Mouse (Mus musculus): ENCODE data around the gene Pde1a. TPM values are rescaled to one million over a fixed set of nuclear protein-coding genes. Genes with fewer than 3 reads are reported as not detected.
"Not testable (repeated sequence)": the region's sequence is repeated elsewhere in the genome, so short reads cannot be mapped to it uniquely, and the experiment has no call there.

Pde1a gene
- total RNA-seq, 1 experiment: 0.31 TPM

DNA sequence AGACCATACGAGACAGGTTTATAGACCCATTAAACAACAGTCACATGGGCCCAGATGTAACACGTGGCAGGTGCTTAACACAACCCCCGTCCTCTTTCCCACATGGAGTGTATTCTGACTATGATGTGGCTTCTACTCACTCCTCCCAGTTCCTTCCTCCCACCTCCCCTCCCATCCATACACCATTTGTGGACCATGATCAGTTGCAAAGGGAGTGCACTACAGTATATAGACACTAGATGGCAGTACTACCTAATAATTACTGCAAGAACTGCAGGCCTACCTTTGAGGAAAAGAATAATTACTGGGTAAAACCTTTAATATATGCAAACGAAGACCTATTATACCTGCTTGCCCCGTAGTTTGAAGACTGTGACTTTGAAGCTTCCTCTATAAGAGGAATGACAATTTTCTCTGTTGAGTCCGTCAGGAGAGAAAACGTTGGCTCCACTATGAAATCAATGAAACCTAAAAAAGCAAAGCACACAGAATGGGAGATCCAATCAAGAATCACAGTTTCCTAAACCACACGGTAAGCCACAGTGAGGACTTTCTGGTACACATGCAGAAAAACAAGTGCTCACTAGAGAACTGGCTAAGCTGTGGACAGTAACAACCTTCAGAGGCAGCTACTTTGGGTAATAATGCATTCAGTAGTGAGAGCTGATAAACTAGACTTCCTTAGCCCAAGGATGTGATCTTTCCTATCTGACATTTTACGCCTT, 263.8 kb downstream of the Pde1a start:
- in situ Hi-C loops (cut with MboI; ENCODE audit: low sequenced_read_pairs in 2 of 2, unreplicated experiment in 2 of 2): loop anchor here (5.0 to 10.0 kb wide), 2 partner anchors 402 to 409 kb away; no protein-coding TSS in a partner anchor
- Histone ChIP-seq H3K9ac (ENCODE audit: insufficient read depth, low read depth, low read length, poor library complexity, severe bottlenecking) (no peak overlapping the region), H3K4me3 (ENCODE audit: insufficient read depth in 1 of 2, low read depth in 1 of 2, low read length in 2 of 2, poor library complexity in 1 of 2, severe bottlenecking in 1 of 2) (no peak overlapping the region), H3K36me3 (ENCODE audit: control insufficient read depth, insufficient read depth, low read length, poor library complexity, severe bottlenecking) (no peaks in the 10 kb centered on the region), H3K27ac (ENCODE audit: insufficient read depth, low read depth, low read length, poor library complexity, severe bottlenecking) (no peak overlapping the region), H3K4me1 (ENCODE audit: control insufficient read depth in 2 of 2, insufficient read depth in 2 of 2, low read length in 2 of 2, poor library complexity in 1 of 2) (no peaks in the 10 kb centered on the region), H3K9me3 (ENCODE audit: control insufficient read depth, insufficient read depth, low read depth, low read length) (no peaks in the 10 kb centered on the region)
- TF ChIP-seq HCFC1 (IDR thresholded peaks at IDR 0.05; ENCODE audit: borderline replicate concordance, insufficient read depth, low read length): no peak
- TF ChIP-seq ZNF384 (IDR thresholded peaks at IDR 0.05; ENCODE audit: low read depth, low read length): 0 out of 2 replicates have a peak, but pooled peaks have one; percentile 31
- no peak for TF ChIP-seq MAFK (IDR thresholded peaks at IDR 0.05; ENCODE audit: insufficient read depth, low read depth, low read length)
- no peak for TF ChIP-seq CHD2 (IDR thresholded peaks at IDR 0.05; ENCODE audit: low read depth, low read length)
- peak; percentile 88 for TF ChIP-seq ZC3H11A (IDR thresholded peaks at IDR 0.05; ENCODE audit: borderline replicate concordance, low read depth, low read length)
- peak; percentile 65 for DNase-seq (ENCODE audit: low read depth, low spot score)

DNA sequence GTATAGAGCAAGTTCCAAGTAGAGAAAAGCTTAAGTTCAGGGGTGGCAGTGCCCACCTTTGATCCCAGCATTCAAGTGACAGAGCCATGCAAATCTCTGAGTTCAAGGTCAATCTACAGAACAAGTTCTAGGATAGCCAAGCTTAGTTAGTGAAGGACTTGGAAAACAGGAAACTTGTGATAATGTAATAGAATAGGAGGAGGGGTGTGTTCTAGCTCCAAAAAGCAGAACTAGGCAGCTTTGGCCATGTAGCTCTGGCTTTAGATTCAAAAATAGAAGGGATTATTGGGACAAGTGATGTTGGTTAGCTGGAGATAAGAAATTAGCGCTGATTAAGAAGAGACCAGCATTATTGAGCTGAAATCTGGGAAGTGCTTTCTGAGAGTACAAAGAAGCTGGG, 272.4 kb downstream of the Pde1a start:
- no peak for TF ChIP-seq HCFC1 (IDR thresholded peaks at IDR 0.05; ENCODE audit: borderline replicate concordance, insufficient read depth, low read length)
- no peak for TF ChIP-seq ZNF384 (IDR thresholded peaks at IDR 0.05; ENCODE audit: low read depth, low read length)
- TF ChIP-seq MAFK (IDR thresholded peaks at IDR 0.05; ENCODE audit: insufficient read depth, low read depth, low read length): no peak
- TF ChIP-seq CHD2 (IDR thresholded peaks at IDR 0.05; ENCODE audit: low read depth, low read length): no peak
- TF ChIP-seq ZC3H11A (IDR thresholded peaks at IDR 0.05; ENCODE audit: borderline replicate concordance, low read depth, low read length): no peak
- DNase-seq (ENCODE audit: low read depth, low spot score): no peak

DNA sequence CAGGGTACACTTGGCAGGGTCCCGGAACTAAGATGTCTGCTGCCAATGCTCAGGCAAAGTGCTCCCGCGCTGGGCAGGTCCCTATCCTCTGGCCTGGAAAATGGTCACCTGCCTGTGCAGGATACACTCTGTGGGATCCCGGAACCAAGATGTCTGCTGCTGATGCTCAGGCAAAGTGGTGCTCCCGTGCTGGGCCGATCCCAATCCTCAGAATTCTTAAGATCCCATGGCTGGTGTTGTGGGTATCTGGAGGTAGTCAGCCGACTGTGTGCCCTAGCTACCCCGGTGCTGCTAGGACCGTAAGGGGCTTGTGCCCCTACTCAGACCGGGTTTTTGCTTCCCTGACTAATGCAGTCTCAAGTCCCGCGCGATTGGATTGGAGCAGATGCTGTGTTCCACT, 281.9 kb downstream of the Pde1a start:
- Histone ChIP-seq H3K4me3 (ENCODE audit: insufficient read depth in 1 of 2, low read depth in 1 of 2, low read length in 2 of 2, poor library complexity in 1 of 2, severe bottlenecking in 1 of 2) (peak overlapping the region; percentile 59 to 62), H3K9ac (ENCODE audit: insufficient read depth, low read depth, low read length, poor library complexity, severe bottlenecking) (peak overlapping the region; percentile 59)
- H3K9me3 ChIP-seq (ENCODE audit: control insufficient read depth, insufficient read depth, low read depth, low read length); H3K36me3 ChIP-seq (ENCODE audit: control insufficient read depth, insufficient read depth, low read length, poor library complexity, severe bottlenecking); in situ Hi-C loops (cut with MboI; ENCODE audit: low sequenced_read_pairs in 2 of 2, unreplicated experiment in 2 of 2); H3K4me1 ChIP-seq (ENCODE audit: control insufficient read depth in 2 of 2, insufficient read depth in 2 of 2, low read length in 2 of 2, poor library complexity in 1 of 2); H3K27ac ChIP-seq (ENCODE audit: insufficient read depth, low read depth, low read length, poor library complexity, severe bottlenecking): not testable (repeated sequence)
- peak; percentile 13 for DNase-seq (ENCODE audit: low read depth, low spot score)
- 0 out of 2 replicates have a peak, but pooled peaks have one; percentile 47 for TF ChIP-seq CHD2 (IDR thresholded peaks at IDR 0.05; ENCODE audit: low read depth, low read length)

More for the DNA sequence above, 272.4 kb downstream of the Pde1a start:
- Histone ChIP-seq H3K4me1 (ENCODE audit: control insufficient read depth in 2 of 2, insufficient read depth in 2 of 2, low read length in 2 of 2, poor library complexity in 1 of 2) (no peaks in the 10 kb centered on the region), H3K9me3 (ENCODE audit: control insufficient read depth, insufficient read depth, low read depth, low read length) (no peaks in the 10 kb centered on the region), H3K27ac (ENCODE audit: insufficient read depth, low read depth, low read length, poor library complexity, severe bottlenecking) (no peak overlapping the region), H3K36me3 (ENCODE audit: control insufficient read depth, insufficient read depth, low read length, poor library complexity, severe bottlenecking) (no peaks in the 10 kb centered on the region), H3K9ac (ENCODE audit: insufficient read depth, low read depth, low read length, poor library complexity, severe bottlenecking) (no peak overlapping the region), H3K4me3 (ENCODE audit: insufficient read depth in 1 of 2, low read depth in 1 of 2, low read length in 2 of 2, poor library complexity in 1 of 2, severe bottlenecking in 1 of 2) (no peak overlapping the region)
- in situ Hi-C loops (cut with MboI; ENCODE audit: low sequenced_read_pairs in 2 of 2, unreplicated experiment in 2 of 2): no loop called here

DNA sequence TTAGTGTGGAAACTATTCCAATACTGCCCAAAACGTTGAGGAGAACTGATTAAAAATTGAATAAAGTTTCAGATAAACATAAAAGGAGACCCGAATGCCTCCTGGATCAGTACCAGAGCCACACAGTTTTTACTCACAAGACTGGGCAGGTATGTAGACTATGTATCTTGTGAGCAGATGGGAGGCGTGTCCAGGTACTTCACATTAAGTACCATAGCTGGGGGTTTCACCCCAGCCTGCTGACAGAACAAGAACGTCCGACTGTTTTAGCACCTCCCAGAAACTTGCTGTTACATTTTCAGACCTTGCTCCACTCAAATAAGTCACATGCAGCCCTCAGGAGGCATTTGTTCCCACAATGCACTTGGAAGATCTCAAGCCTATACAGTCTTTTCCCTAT, 289.7 kb downstream of the Pde1a start:
- TF ChIP-seq CHD2 (IDR thresholded peaks at IDR 0.05; ENCODE audit: low read depth, low read length): no peak
- TF ChIP-seq MAFK (IDR thresholded peaks at IDR 0.05; ENCODE audit: insufficient read depth, low read depth, low read length): no peak
- TF ChIP-seq HCFC1 (IDR thresholded peaks at IDR 0.05; ENCODE audit: borderline replicate concordance, insufficient read depth, low read length): no peak
- no peak for TF ChIP-seq ZNF384 (IDR thresholded peaks at IDR 0.05; ENCODE audit: low read depth, low read length)
- TF ChIP-seq ZC3H11A (IDR thresholded peaks at IDR 0.05; ENCODE audit: borderline replicate concordance, low read depth, low read length): no peak
- H3K36me3 ChIP-seq (ENCODE audit: control insufficient read depth, insufficient read depth, low read length, poor library complexity, severe bottlenecking): no peaks in the 10 kb centered on the region
- DNase-seq (ENCODE audit: low read depth, low spot score): no peak
- no peak overlapping the region for H3K27ac ChIP-seq (ENCODE audit: insufficient read depth, low read depth, low read length, poor library complexity, severe bottlenecking)
- no peak overlapping the region for H3K9ac ChIP-seq (ENCODE audit: insufficient read depth, low read depth, low read length, poor library complexity, severe bottlenecking)
- in situ Hi-C loops (cut with MboI; ENCODE audit: low sequenced_read_pairs in 2 of 2, unreplicated experiment in 2 of 2): no loop called here
- H3K4me3 ChIP-seq (ENCODE audit: insufficient read depth in 1 of 2, low read depth in 1 of 2, low read length in 2 of 2, poor library complexity in 1 of 2, severe bottlenecking in 1 of 2): no peak overlapping the region
- no peaks in the 10 kb centered on the region for H3K9me3 ChIP-seq (ENCODE audit: control insufficient read depth, insufficient read depth, low read depth, low read length)
- no peaks in the 10 kb centered on the region for H3K4me1 ChIP-seq (ENCODE audit: control insufficient read depth in 2 of 2, insufficient read depth in 2 of 2, low read length in 2 of 2, poor library complexity in 1 of 2)

Data from ES-E14 (cell line).